ENCODE assay signal across 7 mouse cellular contexts in genomic region chr6:6881638-6882190, GRCm38 (mm10). TPM values are rescaled to one million over a fixed set of nuclear protein-coding genes. Genes with fewer than 3 reads are reported as not detected.
DNase-seq lines count a peak whose midpoint lies in the region; ATAC-seq lines count a peak whose summit lies in the region.

Gene Dlx5 (minus strand): TSS chr6:6882085.

- peaks cover 78% of the 10 kb centered on the region for H3K27me3 ChIP-seq in hindbrain, embryonic 14.5 days (ENCODE audit: control insufficient read depth, insufficient read depth, low read length)
- H3K27me3 ChIP-seq in liver, embryonic 15.5 days = peaks cover 86% of the 10 kb centered on the region

- DNase-seq in urinary bladder, adult 18-20 months (ENCODE audit: low spot score in 2 of 2) = peak; percentile 39 to 57
- DNase-seq in urinary bladder, adult 2 months (ENCODE audit: low spot score) = no peak
- peak; percentile 75 for DNase-seq in fibroblast of lung, adult 2 months (ENCODE audit: low read depth)
- DNase-seq in hindbrain, embryonic 14.5 days (ENCODE audit: low spot score) = no peak
- peak; percentile 67 for DNase-seq in right cerebral cortex, postnatal 4 days

- peak within 1 kb of the TSS; percentile 33 for H3K4me3 ChIP-seq in hindbrain, embryonic 14.5 days (replicated peaks; ENCODE audit: low read length)
- no peak within 1 kb of the TSS for H3K4me3 ChIP-seq in liver, embryonic 15.5 days (replicated peaks)

- H3K4me2 ChIP-seq in hindbrain, embryonic 14.5 days (replicated peaks) = peak within 1 kb of the TSS; percentile 68
- H3K4me2 ChIP-seq in liver, embryonic 15.5 days = peak within 1 kb of the TSS; percentile 29; the same call in 1 of the 2 replicates

- peak within 1 kb of the TSS; percentile 18; the same call in 1 of the 2 replicates for H3K9ac ChIP-seq in hindbrain, embryonic 14.5 days
- no peak within 1 kb of the TSS for H3K9ac ChIP-seq in liver, embryonic 15.5 days

- no peak within 1 kb of the TSS for H3K27ac ChIP-seq in hindbrain, embryonic 14.5 days
- H3K27ac ChIP-seq in liver, embryonic 15.5 days (replicated peaks) = no peak within 1 kb of the TSS

- no peaks in the 10 kb centered on the region for H3K36me3 ChIP-seq in hindbrain, embryonic 14.5 days (replicated peaks; ENCODE audit: control insufficient read depth, insufficient read depth)
- H3K36me3 ChIP-seq in liver, embryonic 15.5 days (replicated peaks) = no peaks in the 10 kb centered on the region

- no peaks in the 10 kb centered on the region for H3K9me3 ChIP-seq in hindbrain, embryonic 14.5 days (ENCODE audit: control insufficient read depth, low read length)
- no peaks in the 10 kb centered on the region for H3K9me3 ChIP-seq in liver, embryonic 15.5 days (replicated peaks)

- H3K4me1 ChIP-seq in hindbrain, embryonic 14.5 days (replicated peaks; ENCODE audit: control insufficient read depth, insufficient read depth, low read length) = peaks cover 8% of the 10 kb centered on the region
- H3K4me1 ChIP-seq in liver, embryonic 15.5 days (replicated peaks) = no peaks in the 10 kb centered on the region

- under 1% methylated on average over 36 of the region's 42 CpGs for WGBS in hindbrain, embryonic 14.5 days
- WGBS in liver, embryonic 15.5 days (ENCODE audit: insufficient replicate concordance) = under 1% methylated on average over 40 of the region's 42 CpGs

- peak; percentile 28; the same call in 1 of the 2 replicates for ATAC-seq in hindbrain, embryonic 14.5 days (ENCODE audit: low FRiP score)
- no peak for ATAC-seq in liver, embryonic 15.5 days (ENCODE audit: insufficient read depth)
- ATAC-seq in megakaryocyte-erythroid progenitor cell, adult 5-6 weeks (replicated peaks; ENCODE audit: low FRiP score, low TSS enrichment, poor library complexity, severe bottlenecking) = no peak

RNA-seq across cellular contexts. Expression of gene Dlx5, which starts in this region (rescaled TPM):
- polyA plus RNA-seq in urinary bladder, adult 2 months (2012; rRNA removed) = not detected in 2 replicates
- not detected in 2 replicates for polyA plus RNA-seq in hindbrain, embryonic 14.5 days (2014; fragmentation: Nextera tagmentation; extraction: Ambion mirVana)
- not detected in 2 replicates for polyA plus RNA-seq in liver, embryonic 15.5 days (2015; fragmentation: Nextera tagmentation; extraction: Ambion mirVana)
- total RNA-seq in megakaryocyte-erythroid progenitor cell, adult 5-6 weeks (2014; fragmentation: Nextera tagmentation) = not detected in 2 replicates
- total RNA-seq in megakaryocyte-erythroid progenitor cell, adult 5-6 weeks (2017) = not detected in 2 replicates

Comparison
In these comparisons a context has a peak if more than half of its experiments do, and no peak if none do; other contexts are left out.
1. DNase-seq: peak in urinary bladder, adult 18-20 months (2 of 2), fibroblast of lung, adult 2 months (single experiment) and right cerebral cortex, postnatal 4 days (single experiment); none in urinary bladder, adult 2 months (single experiment) and hindbrain, embryonic 14.5 days (single experiment).
2. Peak in ATAC-seq, H3K4me3 ChIP-seq, H3K9ac ChIP-seq and H3K4me2 ChIP-seq in hindbrain, embryonic 14.5 days; RNA of the gene not detected or under 1 TPM.